Mouse (Mus musculus) heart, embryonic 14.5 days (tissue): ENCODE results near the gene Ier5l. TPM values are rescaled to one million over a fixed set of nuclear protein-coding genes. Genes with fewer than 3 reads are reported as not detected.

Experiments
- ATAC-seq: fragments of 200-750 bp; cut with Nextera tagmentation; 2 replicates; pipeline ENCODE4 v1.8.0; 2017; ENCODE audit warnings: low read depth, moderate TSS enrichment; ENCODE audit not compliant: insufficient number of reproducible peaks, insufficient read depth, low FRiP score
- H3K27ac ChIP-seq, 2 experiments: fragments of 200-500 bp in 1 of 2; fragments of 300-500 bp in 1 of 2; sonication (generic) in 1 of 2; replicated peaks in 1 of 2; 2 replicates each; pipeline ENCODE4 v1.5.1; 2012 to 2014; ENCODE audit warnings: low read depth in 2 of 2, low read length in 2 of 2, control low read depth in 1 of 2, mild to moderate bottlenecking in 1 of 2, mixed read lengths in 1 of 2; ENCODE audit not compliant: control insufficient read depth in 1 of 2, insufficient read depth in 1 of 2
- H3K27me3 ChIP-seq: fragments of 300-500 bp; sonication (generic); 2 replicates; pipeline ENCODE4 v1.6.1; 2014; ENCODE audit warnings: mild to moderate bottlenecking, low read length, control low read depth; ENCODE audit not compliant: control insufficient read depth, insufficient read depth
- H3K36me3 ChIP-seq: fragments of 300-500 bp; sonication (generic); 2 replicates; pipeline ENCODE4 v1.6.1; 2014; ENCODE audit warnings: mild to moderate bottlenecking, control low read depth, low read length, mixed read lengths; ENCODE audit not compliant: control insufficient read depth, insufficient read depth
- H3K4me1 ChIP-seq, 2 experiments: fragments of 200-500 bp in 1 of 2; fragments of 300-500 bp in 1 of 2; sonication (generic) in 1 of 2; 2 replicates each; pipeline ENCODE4 v1.6.1; 2012 to 2014; ENCODE audit warnings: low read length in 2 of 2, control low read depth in 1 of 2, mixed read lengths in 1 of 2; ENCODE audit not compliant: control insufficient read depth in 2 of 2, insufficient read depth in 2 of 2
- H3K4me2 ChIP-seq: fragments of 300-500 bp; sonication (generic); 2 replicates; pipeline ENCODE4 v1.6.1; 2014; ENCODE audit warnings: mild to moderate bottlenecking, low read length
- H3K4me3 ChIP-seq, 2 experiments: fragments of 200-500 bp in 1 of 2; fragments of 300-500 bp in 1 of 2; sonication (generic) in 1 of 2; 2 replicates each; pipeline ENCODE4 v1.5.1; 2012 to 2014; ENCODE audit warnings: low read length in 2 of 2, mild to moderate bottlenecking in 2 of 2, control low read depth in 1 of 2, low read depth in 1 of 2, moderate library complexity in 1 of 2; ENCODE audit not compliant: control insufficient read depth in 1 of 2, insufficient read depth in 1 of 2
- H3K9ac ChIP-seq: fragments of 300-500 bp; sonication (generic); 2 replicates; pipeline ENCODE4 v1.6.1; 2014; ENCODE audit warnings: mild to moderate bottlenecking, low read length
- H3K9me3 ChIP-seq: fragments of 300-500 bp; sonication (generic); 2 replicates; pipeline ENCODE4 v1.6.1; 2016; ENCODE audit warnings: low read length, control low read depth; ENCODE audit not compliant: control insufficient read depth
- WGBS: fragments of 180-500 bp; shearing (Covaris S2); extraction: QIAGEN DNeasy Blood & Tissue Kit; methylation state at CpG from one replicate; pipeline ENCODE4 v1.1.7; 2014; 5-methylcytosine and 5-hydroxymethylcytosine counted together
- polyA plus RNA-seq: library from polyadenylated mRNA; unstranded; fragments of >200 nt; fragmentation: Nextera tagmentation; extraction: Ambion mirVana; gene quantifications from 2 replicates; pipeline ENCODE4 v1.2.1, GENCODE M21; 2014

Ier5l gene
- polyA plus RNA-seq, 1 experiment from 2014 or later, result 3.5 TPM

GRCm38 (mm10) chr2:30495909-30496861 lies 22.2 kb upstream of the Ier5l start:
- Histone ChIP-seq H3K9ac (no peak overlapping the region; the same call in 1 of the 2 replicates), H3K9me3 (no peaks in the 10 kb centered on the region), H3K27ac (peak overlapping the region in 1 of 2 experiments; percentile 43; a peak in 2 of 4 replicates), H3K4me2 (peak overlapping the region; percentile 56), H3K36me3 (no peaks in the 10 kb centered on the region), H3K27me3 (no peaks in the 10 kb centered on the region), H3K4me3 (peak overlapping the region; percentile 26 to 35), H3K4me1 (peaks cover 6 to 8% of the 10 kb centered on the region in 2 experiments)
- ATAC-seq, result peak; percentile 83
- WGBS, result 20% methylated on average over 22 of the region's 22 CpGs

- Histone ChIP-seq H3K36me3 (no peaks in the 10 kb centered on the region), H3K4me1 (peaks cover 6 to 8% of the 10 kb centered on the region in 2 experiments), H3K9ac (no peak overlapping the region), H3K27ac (no peak overlapping the region), H3K4me2 (peak overlapping the region; percentile 56; the same call in 1 of the 2 replicates), H3K4me3 (no peak overlapping the region), H3K27me3 (no peaks in the 10 kb centered on the region), H3K9me3 (no peaks in the 10 kb centered on the region)
- ATAC-seq, result no peak
- WGBS, result 77% methylated on average over 8 of the region's 8 CpGs
Measured at GRCm38 (mm10) chr2:30495000-30495908, 21.2 kb upstream of the Ier5l start.

GRCm38 (mm10) chr2:30490384-30490783 lies 16.4 kb upstream of the Ier5l start:
- Histone ChIP-seq H3K4me1 (peaks cover 0 to 3% of the 10 kb centered on the region in 2 experiments; a peak in 2 of 4 replicates), H3K9me3 (no peaks in the 10 kb centered on the region), H3K9ac (no peak overlapping the region), H3K27ac (no peak overlapping the region), H3K4me2 (no peak overlapping the region), H3K27me3 (no peaks in the 10 kb centered on the region), H3K36me3 (no peaks in the 10 kb centered on the region), H3K4me3 (no peak overlapping the region)
- ATAC-seq, result 0 out of 2 replicates have a peak, but pooled peaks have one; percentile 41
- 74% methylated on average over 2 of the region's 2 CpGs for WGBS

- ATAC-seq, result no peak
- Histone ChIP-seq H3K36me3 (no peaks in the 10 kb centered on the region), H3K27ac (no peak overlapping the region), H3K27me3 (no peaks in the 10 kb centered on the region), H3K4me3 (no peak overlapping the region), H3K4me2 (no peak overlapping the region), H3K4me1 (peaks cover 0 to 3% of the 10 kb centered on the region in 2 experiments; a peak in 2 of 4 replicates), H3K9me3 (no peaks in the 10 kb centered on the region), H3K9ac (no peak overlapping the region)
- 23% methylated on average over 7 of the region's 7 CpGs for WGBS
Measured at GRCm38 (mm10) chr2:30487597-30487996, 13.6 kb upstream of the Ier5l start.

GRCm38 (mm10) chr2:30478526-30478925 lies 4.5 kb upstream of the Ier5l start:
- no peak overlapping the region for H3K27ac ChIP-seq
- no peak overlapping the region for H3K4me3 ChIP-seq
- H3K4me1 ChIP-seq, result peaks cover 5% of the 10 kb centered on the region in 2 experiments
- no peak overlapping the region for H3K9ac ChIP-seq
- no peaks in the 10 kb centered on the region for H3K36me3 ChIP-seq
- H3K27me3 ChIP-seq, result peaks cover 8% of the 10 kb centered on the region
- 57% methylated on average over 1 of the region's 1 CpGs for WGBS
- no peaks in the 10 kb centered on the region for H3K9me3 ChIP-seq
- H3K4me2 ChIP-seq, result no peak overlapping the region
- no peak for ATAC-seq

GRCm38 (mm10) chr2:30476241-30476640 lies 2.2 kb upstream of the Ier5l start:
- Histone ChIP-seq H3K9ac (no peak overlapping the region), H3K4me2 (no peak overlapping the region), H3K27me3 (peaks cover 8% of the 10 kb centered on the region), H3K4me1 (peaks cover 8% of the 10 kb centered on the region in 2 experiments), H3K27ac (no peak overlapping the region), H3K36me3 (no peaks in the 10 kb centered on the region), H3K4me3 (no peak overlapping the region), H3K9me3 (no peaks in the 10 kb centered on the region)
- WGBS, result 69% methylated on average over 2 of the region's 2 CpGs
- no peak for ATAC-seq

- Histone ChIP-seq H3K9me3 (no peaks in the 10 kb centered on the region), H3K4me3 (no peak overlapping the region), H3K36me3 (no peaks in the 10 kb centered on the region), H3K27me3 (peaks cover 8% of the 10 kb centered on the region), H3K9ac (no peak overlapping the region), H3K4me2 (no peak overlapping the region), H3K27ac (no peak overlapping the region), H3K4me1 (peaks cover 12 to 13% of the 10 kb centered on the region in 2 experiments)
- 87% methylated on average over 7 of the region's 7 CpGs for WGBS
- ATAC-seq, result no peak
Measured at GRCm38 (mm10) chr2:30475457-30475856, 1.4 kb upstream of the Ier5l start.
